ENCODE assay signal across 8 mouse cellular contexts in the genomic region with DNA sequence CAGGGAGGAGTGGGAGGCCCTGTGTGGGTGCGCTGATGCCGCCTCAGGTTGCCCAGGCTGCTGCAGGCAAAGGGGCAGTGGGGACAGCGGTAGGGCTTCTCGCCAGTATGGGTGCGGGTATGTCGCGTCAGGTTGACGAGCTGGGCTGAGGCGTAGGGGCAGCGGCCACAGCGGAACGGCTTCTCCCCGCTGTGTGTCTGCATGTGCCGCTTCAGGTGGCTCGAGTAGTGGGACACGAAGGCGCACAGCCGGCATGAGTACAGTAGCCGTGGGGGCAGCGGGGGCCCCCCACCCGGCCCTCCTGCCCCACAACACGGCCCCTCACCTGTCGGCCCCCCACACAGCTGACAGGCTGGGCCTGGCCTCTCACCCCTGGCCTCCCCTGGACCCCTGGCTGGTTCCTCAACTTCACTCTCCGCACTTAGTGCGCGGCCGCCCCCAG. TPM values are rescaled to one million over a fixed set of nuclear protein-coding genes. Genes with fewer than 3 reads are reported as not detected.
A peak's percentile ranks its signal among the peaks of the same experiment; 100 is the strongest.
DNase-seq lines count a peak whose midpoint lies in the region; ATAC-seq lines count a peak whose summit lies in the region.

No protein-coding gene starts in this region.

- peaks cover 79% of the 10 kb centered on the region for H3K36me3 ChIP-seq in lung, embryonic 15.5 days
- H3K36me3 ChIP-seq in hindbrain, embryonic 15.5 days: peaks cover 79% of the 10 kb centered on the region
- peaks cover 80% of the 10 kb centered on the region for H3K36me3 ChIP-seq in midbrain, embryonic 14.5 days (ENCODE audit: control insufficient read depth, insufficient read depth, low read length)

- peak overlapping the region; percentile 77; the same call in 1 of the 2 replicates for H3K4me2 ChIP-seq in lung, embryonic 15.5 days
- peak overlapping the region; percentile 81; the same call in 1 of the 2 replicates for H3K4me2 ChIP-seq in hindbrain, embryonic 15.5 days
- H3K4me2 ChIP-seq in midbrain, embryonic 14.5 days (ENCODE audit: low read length): peak overlapping the region; percentile 65

- H3K9me3 ChIP-seq in lung, embryonic 15.5 days: 0 out of 2 replicates have a peak, but pooled peaks cover 3% of the 10 kb centered on the region
- 0 out of 2 replicates have a peak, but pooled peaks cover 4% of the 10 kb centered on the region for H3K9me3 ChIP-seq in hindbrain, embryonic 15.5 days
- H3K9me3 ChIP-seq in midbrain, embryonic 14.5 days (ENCODE audit: control insufficient read depth, low read length): peaks cover 5% of the 10 kb centered on the region

- H3K4me1 ChIP-seq in lung, embryonic 15.5 days: peaks cover 22% of the 10 kb centered on the region
- peaks cover 24% of the 10 kb centered on the region for H3K4me1 ChIP-seq in hindbrain, embryonic 15.5 days (replicated peaks)
- peaks cover 10% of the 10 kb centered on the region; the same call in 1 of the 2 replicates for H3K4me1 ChIP-seq in midbrain, embryonic 14.5 days (ENCODE audit: control insufficient read depth, insufficient read depth, low read length)

- H3K27me3 ChIP-seq in lung, embryonic 15.5 days: no peaks in the 10 kb centered on the region
- no peaks in the 10 kb centered on the region for H3K27me3 ChIP-seq in hindbrain, embryonic 15.5 days
- H3K27me3 ChIP-seq in midbrain, embryonic 14.5 days (ENCODE audit: control insufficient read depth, insufficient read depth, low read length): no peaks in the 10 kb centered on the region

- no peak overlapping the region for H3K27ac ChIP-seq in lung, embryonic 15.5 days
- no peak overlapping the region for H3K27ac ChIP-seq in hindbrain, embryonic 15.5 days (replicated peaks)
- no peak overlapping the region for H3K27ac ChIP-seq in midbrain, embryonic 14.5 days (replicated peaks; ENCODE audit: low read depth, low read length)

- H3K9ac ChIP-seq in lung, embryonic 15.5 days: no peak overlapping the region
- no peak overlapping the region for H3K9ac ChIP-seq in hindbrain, embryonic 15.5 days
- no peak overlapping the region for H3K9ac ChIP-seq in midbrain, embryonic 14.5 days (replicated peaks; ENCODE audit: low read length)

- H3K4me3 ChIP-seq in lung, embryonic 15.5 days: no peak overlapping the region; the same call in 1 of the 2 replicates
- H3K4me3 ChIP-seq in hindbrain, embryonic 15.5 days: peak overlapping the region; percentile 84
- peak overlapping the region; percentile 1; the same call in 1 of the 2 replicates for H3K4me3 ChIP-seq in midbrain, embryonic 14.5 days (replicated peaks; ENCODE audit: low read depth, low read length)

- WGBS in lung, embryonic 15.5 days: 90% methylated on average over 27 of the region's 27 CpGs
- 90% methylated on average over 27 of the region's 27 CpGs for WGBS in hindbrain, embryonic 15.5 days
- 91% methylated on average over 27 of the region's 27 CpGs for WGBS in midbrain, embryonic 14.5 days

- peak; percentile 38 for DNase-seq in adrenal gland, adult 2 months
- DNase-seq in adrenal gland, adult 8-10 months: no peak
- no peak for DNase-seq in lung, adult 18-20 months
- DNase-seq in midbrain, embryonic 14.5 days: no peak
- DNase-seq in frontal cortex, postnatal 25 days (ENCODE audit: low spot score in 2 of 2): no peak
- DNase-seq in retina, embryonic 14.5 days (ENCODE audit: low spot score): no peak

- ATAC-seq in lung, embryonic 15.5 days (ENCODE audit: borderline replicate concordance, extremely low read depth, low FRiP score, low TSS enrichment): no peak
- no peak for ATAC-seq in hindbrain, embryonic 15.5 days (ENCODE audit: low FRiP score, low read depth)
- ATAC-seq in midbrain, embryonic 14.5 days (ENCODE audit: low FRiP score, low TSS enrichment): no peak

RNA-seq across cellular contexts. Expression of gene Zfp513, which starts 1.8 kb away (rescaled TPM):
- 10 to 100 TPM; 28.5 to 29.5 TPM for total RNA-seq in adrenal gland, adult 2 months (2021)
- 75.5 and 77.8 TPM in 2 replicates for polyA plus RNA-seq in adrenal gland, adult 2 months (2012; rRNA removed)
- total RNA-seq in adrenal gland, adult 8-10 months (2022): 10 to 100 TPM; 23.8 to 41.1 (median 37.2) TPM
- 8.8 and 9.5 TPM in 2 replicates for polyA plus RNA-seq in lung, embryonic 15.5 days (2015; fragmentation: Nextera tagmentation; extraction: Ambion mirVana)
- 16.2 and 17.4 TPM in 2 replicates for polyA plus RNA-seq in hindbrain, embryonic 15.5 days (2015; fragmentation: Nextera tagmentation; extraction: Ambion mirVana)
- polyA plus RNA-seq in midbrain, embryonic 14.5 days (2014; fragmentation: Nextera tagmentation; extraction: Ambion mirVana): 8.7 and 8.9 TPM in 2 replicates

RNA-seq across cellular contexts. Expression of gene Eif2b4, which starts 7.1 kb away (rescaled TPM):
- total RNA-seq in adrenal gland, adult 2 months (2021): 10 to 100 TPM; 39.5 to 45.7 TPM
- 26.8 and 35.7 TPM in 2 replicates for polyA plus RNA-seq in adrenal gland, adult 2 months (2012; rRNA removed)
- 10 to 100 TPM; 34.5 to 44.5 (median 38.9) TPM for total RNA-seq in adrenal gland, adult 8-10 months (2022)
- polyA plus RNA-seq in lung, embryonic 15.5 days (2015; fragmentation: Nextera tagmentation; extraction: Ambion mirVana): 61.2 and 64.3 TPM in 2 replicates
- polyA plus RNA-seq in hindbrain, embryonic 15.5 days (2015; fragmentation: Nextera tagmentation; extraction: Ambion mirVana): 76.1 and 86.9 TPM in 2 replicates
- polyA plus RNA-seq in midbrain, embryonic 14.5 days (2014; fragmentation: Nextera tagmentation; extraction: Ambion mirVana): 78.3 and 91.6 TPM in 2 replicates

RNA-seq across cellular contexts. Expression of gene Snx17, which starts 7.3 kb away (rescaled TPM):
- 100 to 1,000 TPM in 1 of 2 experiments, 10 to 100 TPM in 1; 85.7 to 115 TPM for total RNA-seq in adrenal gland, adult 2 months (2021)
- polyA plus RNA-seq in adrenal gland, adult 2 months (2012; rRNA removed): 85.1 and 92.2 TPM in 2 replicates
- 100 to 1,000 TPM; 109 to 135 (median 126) TPM for total RNA-seq in adrenal gland, adult 8-10 months (2022)
- 146 and 147 TPM in 2 replicates for polyA plus RNA-seq in lung, embryonic 15.5 days (2015; fragmentation: Nextera tagmentation; extraction: Ambion mirVana)
- 115 and 118 TPM in 2 replicates for polyA plus RNA-seq in hindbrain, embryonic 15.5 days (2015; fragmentation: Nextera tagmentation; extraction: Ambion mirVana)
- polyA plus RNA-seq in midbrain, embryonic 14.5 days (2014; fragmentation: Nextera tagmentation; extraction: Ambion mirVana): 114 and 119 TPM in 2 replicates

RNA-seq across cellular contexts. Expression of gene Ppm1g, which starts 20.1 kb away (rescaled TPM):
- total RNA-seq in adrenal gland, adult 2 months (2021): 100 to 1,000 TPM; 105 TPM
- 174 and 197 TPM in 2 replicates for polyA plus RNA-seq in adrenal gland, adult 2 months (2012; rRNA removed)
- total RNA-seq in adrenal gland, adult 8-10 months (2022): 100 to 1,000 TPM in 3 of 4 experiments, 10 to 100 TPM in 1; 93.5 to 125 (median 105) TPM
- polyA plus RNA-seq in lung, embryonic 15.5 days (2015; fragmentation: Nextera tagmentation; extraction: Ambion mirVana): 141 and 144 TPM in 2 replicates
- polyA plus RNA-seq in hindbrain, embryonic 15.5 days (2015; fragmentation: Nextera tagmentation; extraction: Ambion mirVana): 171 and 182 TPM in 2 replicates
- polyA plus RNA-seq in midbrain, embryonic 14.5 days (2014; fragmentation: Nextera tagmentation; extraction: Ambion mirVana): 162 and 163 TPM in 2 replicates

RNA-seq across cellular contexts. Expression of gene Gtf3c2, which starts 20.4 kb away (rescaled TPM):
- 10 to 100 TPM; 51.9 to 67.4 TPM for total RNA-seq in adrenal gland, adult 2 months (2021)
- 34.8 and 47.8 TPM in 2 replicates for polyA plus RNA-seq in adrenal gland, adult 2 months (2012; rRNA removed)
- total RNA-seq in adrenal gland, adult 8-10 months (2022): 10 to 100 TPM; 65.5 to 98.8 (median 71.9) TPM
- 68.4 and 69.3 TPM in 2 replicates for polyA plus RNA-seq in lung, embryonic 15.5 days (2015; fragmentation: Nextera tagmentation; extraction: Ambion mirVana)
- polyA plus RNA-seq in hindbrain, embryonic 15.5 days (2015; fragmentation: Nextera tagmentation; extraction: Ambion mirVana): 62.9 and 67.1 TPM in 2 replicates
- 48.5 and 68.0 TPM in 2 replicates for polyA plus RNA-seq in midbrain, embryonic 14.5 days (2014; fragmentation: Nextera tagmentation; extraction: Ambion mirVana)
